Mouse (Mus musculus): ENCODE measurements around the gene Tmbim7. TPM values are rescaled to one million over a fixed set of nuclear protein-coding genes. Genes with fewer than 3 reads are reported as not detected.

Gene Tmbim7
- polyA plus RNA-seq (2015; fragmentation: Illumina TruSeq; extraction: RNeasy Lipid Tissue Mini Kit (QIAGEN cat#74804); ENCODE audit: insufficient read depth, low replicate concordance): not detected

DNA sequence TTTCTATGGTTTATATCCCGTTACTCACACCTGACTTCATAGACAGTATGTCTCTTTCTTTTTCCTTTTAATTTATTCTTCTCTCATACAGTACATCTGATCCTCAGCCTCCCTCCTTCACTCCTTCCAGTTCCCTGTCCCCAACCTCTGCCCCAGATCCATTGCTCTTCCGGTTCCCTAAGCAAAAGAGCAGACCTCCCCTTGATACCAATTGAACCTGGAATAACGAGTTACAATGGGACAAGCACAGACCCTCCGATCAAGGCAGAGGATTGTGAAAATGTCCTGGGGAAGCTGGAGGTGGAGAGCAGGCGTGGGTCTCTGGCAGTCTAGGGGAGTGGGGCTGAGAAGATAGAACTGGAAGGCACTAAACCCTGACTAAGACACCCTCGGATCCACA is at the start of gene Tmbim7:
TSS of gene Tmbim7 (plus strand) at position 301 of the 400 bp plus-strand sequence.

DNA sequence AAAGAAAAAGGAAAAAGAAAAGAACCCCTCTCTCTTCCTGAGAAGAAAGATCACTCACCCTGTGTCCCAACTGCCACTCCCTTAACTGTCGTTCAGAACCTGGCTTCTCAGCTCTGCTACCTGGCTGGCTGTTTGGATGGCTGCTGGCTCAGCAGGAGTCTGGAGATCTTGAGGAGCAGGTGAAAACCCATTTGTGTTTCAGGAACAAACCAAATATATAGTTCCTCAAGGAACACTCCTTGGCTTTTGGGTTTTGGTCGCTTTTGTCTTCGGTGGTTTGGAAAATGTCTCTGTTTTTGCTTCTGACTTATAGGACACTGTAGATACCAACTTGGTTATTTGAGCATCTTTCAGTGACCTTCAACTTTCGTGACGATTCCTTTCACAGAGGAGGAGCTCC is 6.1 kb downstream of the Tmbim7 start, which contains the start of gene Gatad1:
TSS of gene Gatad1 (minus strand) at position 101 of the 400 bp plus-strand sequence.

Other genes with a start within 250 kb of the Tmbim7 start
- gene Fam133b, start 107.3 kb upstream of the Tmbim7 start, polyA plus RNA-seq (2015; fragmentation: Illumina TruSeq; extraction: RNeasy Lipid Tissue Mini Kit (QIAGEN cat#74804); ENCODE audit: insufficient read depth, low replicate concordance): 55.7 TPM
- gene 1700109H08Rik, start 79.6 kb upstream of the Tmbim7 start, polyA plus RNA-seq (2015; fragmentation: Illumina TruSeq; extraction: RNeasy Lipid Tissue Mini Kit (QIAGEN cat#74804); ENCODE audit: insufficient read depth, low replicate concordance): 8.0 TPM
- 29.2 TPM for gene Pex1, start 55.1 kb upstream of the Tmbim7 start, polyA plus RNA-seq (2015; fragmentation: Illumina TruSeq; extraction: RNeasy Lipid Tissue Mini Kit (QIAGEN cat#74804); ENCODE audit: insufficient read depth, low replicate concordance)
- gene Rbm48, start 54.6 kb upstream of the Tmbim7 start, polyA plus RNA-seq (2015; fragmentation: Illumina TruSeq; extraction: RNeasy Lipid Tissue Mini Kit (QIAGEN cat#74804); ENCODE audit: insufficient read depth, low replicate concordance): 21.6 TPM
- gene Gatad1, start 6.0 kb downstream of the Tmbim7 start, polyA plus RNA-seq (2015; fragmentation: Illumina TruSeq; extraction: RNeasy Lipid Tissue Mini Kit (QIAGEN cat#74804); ENCODE audit: insufficient read depth, low replicate concordance): 95.5 TPM
- 34.6 TPM for gene Ankib1, start 151.7 kb downstream of the Tmbim7 start, polyA plus RNA-seq (2015; fragmentation: Illumina TruSeq; extraction: RNeasy Lipid Tissue Mini Kit (QIAGEN cat#74804); ENCODE audit: insufficient read depth, low replicate concordance)
- 95.5 TPM for gene Krit1, start 152.0 kb downstream of the Tmbim7 start, polyA plus RNA-seq (2015; fragmentation: Illumina TruSeq; extraction: RNeasy Lipid Tissue Mini Kit (QIAGEN cat#74804); ENCODE audit: insufficient read depth, low replicate concordance)
- gene Lrrd1, start 194.0 kb downstream of the Tmbim7 start, polyA plus RNA-seq (2015; fragmentation: Illumina TruSeq; extraction: RNeasy Lipid Tissue Mini Kit (QIAGEN cat#74804); ENCODE audit: insufficient read depth, low replicate concordance): not detected
- gene Mterf1a, start 242.8 kb downstream of the Tmbim7 start, polyA plus RNA-seq (2015; fragmentation: Illumina TruSeq; extraction: RNeasy Lipid Tissue Mini Kit (QIAGEN cat#74804); ENCODE audit: insufficient read depth, low replicate concordance): 20.9 TPM